ENCODE assay signal across 25 mouse cellular contexts in the genomic region with DNA sequence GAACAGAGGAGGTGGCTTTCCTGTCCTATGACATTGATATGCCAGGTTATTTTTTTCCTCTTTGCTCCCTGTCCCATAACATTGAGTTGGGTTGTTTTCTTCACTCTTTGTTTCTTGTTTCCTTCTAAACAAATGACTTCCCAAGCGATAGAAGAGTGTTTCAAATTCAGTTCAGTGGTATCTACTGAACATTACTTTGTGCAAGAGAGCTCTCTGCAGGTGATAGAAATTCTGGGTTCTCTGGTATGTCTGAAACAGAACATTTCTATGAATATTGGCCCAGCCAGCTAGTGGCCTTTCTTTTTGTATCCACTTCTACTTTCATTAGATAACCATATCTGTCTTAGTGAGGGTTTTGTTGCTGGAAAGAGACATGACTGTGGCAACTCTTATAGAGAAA. TPM values are rescaled to one million over a fixed set of nuclear protein-coding genes. Genes with fewer than 3 reads are reported as not detected.
A peak's percentile ranks its signal among the peaks of the same experiment; 100 is the strongest.
DNase-seq lines count a peak whose midpoint lies in the region; TF ChIP-seq lines count a peak whose summit lies in the region.
"Had no signal": no experiment of that assay in that cellular context is flagged by ENCODE, and none has a peak within 500 bp of the region (broad histone marks: within the 10 kb centered on the region; RNA-seq: fewer than 3 reads in every experiment).

No protein-coding gene starts in this region.

- dilution Hi-C loops in CH12.LX (cut with MboI; ENCODE audit: extremely low pct_ligation_motif_present, extremely low pct_unique_long_range_greater_than_20kb, low sequenced_read_pairs) = no loop called here

- no peak for TF ChIP-seq POLR2A in CH12.LX (IDR thresholded peaks at IDR 0.05; ENCODE audit: low read depth, low read length)

- H3K27me3 ChIP-seq in CH12.LX (replicated peaks) = no peaks in the 10 kb centered on the region
- H3K27me3 ChIP-seq: embryonic facial prominence, embryonic 12.5 days; embryonic facial prominence, embryonic 15.5 days; forebrain, embryonic 15.5 days; heart, embryonic 13.5 days had no signal

- H3K9me3 ChIP-seq in CH12.LX (replicated peaks; ENCODE audit: low read length) = no peaks in the 10 kb centered on the region
- H3K9me3 ChIP-seq: embryonic facial prominence, embryonic 12.5 days; embryonic facial prominence, embryonic 15.5 days; forebrain, embryonic 15.5 days; G1E; heart, embryonic 10.5 days; heart, embryonic 13.5 days had no signal

- in situ Hi-C loops in CH12.LX (cut with MboI; ENCODE audit: low pct_ligation_motif_present, low pct_unique_long_range_greater_than_20kb, low sequenced_read_pairs) = loop anchor here (5.0 to 25.0 kb wide), 2 partner anchors 322 to 602 kb away; a partner anchor contains a TSS

- H3K9ac ChIP-seq in CH12.LX (ENCODE audit: insufficient read depth, low read depth) = no peak overlapping the region; the same call in 1 of the 2 replicates
- H3K9ac ChIP-seq: embryonic facial prominence, embryonic 12.5 days; embryonic facial prominence, embryonic 15.5 days; forebrain, embryonic 15.5 days; heart, embryonic 13.5 days; hindbrain, embryonic 14.5 days had no signal

- intact Hi-C loops in gastrocnemius, postnatal 14 days (cut with DNase I; ENCODE audit: low total_unique reads) = no loop called here

- H3K79me2 ChIP-seq in CH12.LX (replicated peaks; ENCODE audit: control insufficient read depth, extremely low read depth, insufficient read depth, poor library complexity, severe bottlenecking) = no peaks in the 10 kb centered on the region

- peak in 1 of 2 experiments; percentile 57; a peak in 2 of 4 replicates for TF ChIP-seq CTCF in CH12.LX (conservative IDR thresholded peaks at IDR 0.05 in 1 of 2, IDR thresholded peaks at IDR 0.05 in 1 of 2; ENCODE audit: low read depth in 2 of 2, low read length in 2 of 2)

- H3K4me2 ChIP-seq in CH12.LX (ENCODE audit: insufficient read depth, low read depth, poor library complexity, severe bottlenecking) = no peak overlapping the region
- H3K4me2 ChIP-seq: embryonic facial prominence, embryonic 12.5 days; embryonic facial prominence, embryonic 15.5 days; forebrain, embryonic 15.5 days; heart, embryonic 13.5 days; hindbrain, embryonic 14.5 days had no signal

- peak; percentile 60 for TF ChIP-seq RAD21 in CH12.LX (IDR thresholded peaks at IDR 0.05; ENCODE audit: low read depth, low read length)

- H3K36me3 ChIP-seq in CH12.LX (replicated peaks in 1 of 2; ENCODE audit: control insufficient read depth in 1 of 2, insufficient read depth in 1 of 2, low read length in 1 of 2) = no peaks in the 10 kb centered on the region
- H3K36me3 ChIP-seq: embryonic facial prominence, embryonic 12.5 days; embryonic facial prominence, embryonic 15.5 days; forebrain, embryonic 15.5 days; G1E; heart, embryonic 10.5 days; heart, embryonic 13.5 days had no signal

- H3K4me1 ChIP-seq in CH12.LX (ENCODE audit: control insufficient read depth in 1 of 2, insufficient read depth in 2 of 2) = peaks cover 10 to 44% of the 10 kb centered on the region in 2 experiments

- H3K27ac ChIP-seq in CH12.LX (ENCODE audit: insufficient read depth, low read depth) = no peak overlapping the region
- H3K27ac ChIP-seq: embryonic facial prominence, embryonic 12.5 days; embryonic facial prominence, embryonic 15.5 days; forebrain, embryonic 15.5 days; heart, adult 2 months; heart, embryonic 10.5 days; heart, embryonic 13.5 days; hindbrain, embryonic 14.5 days; hindbrain, postnatal 0 days had no signal

- H3K4me3 ChIP-seq in CH12.LX (replicated peaks in 1 of 3; ENCODE audit: low read depth in 2 of 3, low read length in 2 of 3, poor library complexity in 1 of 3) = no peak overlapping the region
- H3K4me3 ChIP-seq: embryonic facial prominence, embryonic 12.5 days; embryonic facial prominence, embryonic 15.5 days; forebrain, embryonic 15.5 days; heart, adult 2 months; heart, embryonic 10.5 days; heart, embryonic 13.5 days had no signal

- peak; percentile 70 for DNase-seq in 416B (ENCODE audit: low read depth)
- DNase-seq in CH12.LX (ENCODE audit: extremely low read depth) = no peak
- peak; percentile 56 for DNase-seq in adipocyte (ENCODE audit: low spot score)
- no peak for DNase-seq in MN1 (ENCODE audit: low spot score)
- no peak for DNase-seq in gastrocnemius, postnatal 14 days
- no peak for DNase-seq in lung, postnatal 25 days (ENCODE audit: low spot score)
- DNase-seq: adrenal gland, adult 8-10 months; adrenal gland, postnatal 25 days; B cell, adult 2 months; cerebellum, adult 18-20 months; cerebellum, adult 9-10 months; cerebellum, postnatal 14 days; gastrocnemius, postnatal 36 days; heart, adult 2 months; heart, postnatal 14 days; heart, postnatal 4 days; kidney, adult 2 months had no signal

- no peak for TF ChIP-seq EP300 in CH12.LX (IDR thresholded peaks at IDR 0.05; ENCODE audit: low read length)

TF ChIP-seq in CH12.LX, 34 proteins besides CTCF, POLR2A, EP300 and RAD21:
- TF ChIP-seq MAZ (IDR thresholded peaks at IDR 0.05; ENCODE audit: low read depth, low read length) = no peak
- no peak for TF ChIP-seq BHLHE40 (IDR thresholded peaks at IDR 0.05; ENCODE audit: low read depth, low read length)
- no peak for TF ChIP-seq JUN (IDR thresholded peaks at IDR 0.05; ENCODE audit: insufficient read depth, low read depth, low read length)
- TF ChIP-seq UBTF (IDR thresholded peaks at IDR 0.05; ENCODE audit: low read depth, low read length) = no peak
- TF ChIP-seq RCOR1 (conservative IDR thresholded peaks at IDR 0.05; ENCODE audit: low read depth, low read length) = no peak
- no peak for TF ChIP-seq ETS1 (conservative IDR thresholded peaks at IDR 0.05; ENCODE audit: low read depth, low read length)
- TF ChIP-seq ZC3H11A (IDR thresholded peaks at IDR 0.05; ENCODE audit: low read depth, low read length) = peak; percentile 19; the same call in 1 of the 2 replicates
- peak; percentile 53 for TF ChIP-seq SMC3 (IDR thresholded peaks at IDR 0.05; ENCODE audit: low read depth, low read length)
- TF ChIP-seq ELF1 (IDR thresholded peaks at IDR 0.05; ENCODE audit: low read depth, low read length) = no peak
- no peak for TF ChIP-seq PAX5 (IDR thresholded peaks at IDR 0.05; ENCODE audit: low read length)
- TF ChIP-seq ZNF384 (IDR thresholded peaks at IDR 0.05; ENCODE audit: low read depth, low read length) = no peak

RNA-seq across cellular contexts. Expression of a gene that starts 4.4 kb away (rescaled TPM):
- total RNA-seq in CH12.LX (2012; rRNA removed) = 9.5 TPM in 2 replicates
- 2.6 and 3.9 TPM in 2 replicates for total RNA-seq in CH12.LX (2014; rRNA removed)
- polyA plus RNA-seq in CH12.LX (2012; ENCODE audit: insufficient read length, low read depth) = 6.1 and 6.6 TPM in 2 replicates
- 10 to 100 TPM; 67.2 to 85.5 TPM for total RNA-seq in gastrocnemius, postnatal 14 days (2021)
- polyA plus RNA-seq: G1E had no signal

Comparison
In these comparisons a context has a peak if more than half of its experiments do, and no peak if none do; other contexts are left out.
1. DNase-seq: peak in 416B (single experiment) and adipocyte (single experiment); none in CH12.LX (single experiment), MN1 (single experiment), gastrocnemius, postnatal 14 days (single experiment) and lung, postnatal 25 days (single experiment).
2. RNA of a gene that starts 4.4 kb away (total RNA-seq): 67.2 to 85.5 TPM in gastrocnemius, postnatal 14 days; 2.6 to 9.5 TPM in CH12.LX; every median in the first group is over 4 times any median in the second.